Mouse (Mus musculus) T-cell, adult 66 days (primary cell): ENCODE measurements around the gene Olfr486. TPM values are rescaled to one million over a fixed set of nuclear protein-coding genes. Genes with fewer than 3 reads are reported as not detected.

Source experiments
- total RNA-seq, 2 experiments: library from RNA; stranded (reverse); gene quantifications; 3 replicates in 1 of 2; 4 replicates in 1 of 2; pipeline ENCODE4 v1.2.4; 2023

Olfr486 gene
- total RNA-seq: not detected

DNA sequence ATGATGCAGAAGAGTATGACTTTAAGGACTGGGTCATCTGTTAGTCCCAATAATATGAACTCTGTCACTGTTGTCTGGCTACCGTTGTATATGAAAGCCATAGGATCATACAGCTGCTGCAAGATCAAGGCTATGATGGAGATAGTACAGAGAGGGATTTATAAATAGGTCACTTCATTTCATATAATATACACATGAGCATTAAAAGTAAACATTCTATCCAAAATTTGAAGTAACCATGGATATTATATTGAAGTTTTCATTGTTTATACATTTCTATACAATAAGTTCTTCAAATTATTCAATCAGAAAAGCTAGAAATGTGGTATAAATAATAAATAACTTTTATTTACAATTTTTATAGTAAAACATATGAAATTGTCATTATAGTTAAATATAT lies at the start of gene Olfr486:
Gene Olfr486, minus strand, starts transcription at position 101 of the 400 bp plus-strand sequence.

DNA sequence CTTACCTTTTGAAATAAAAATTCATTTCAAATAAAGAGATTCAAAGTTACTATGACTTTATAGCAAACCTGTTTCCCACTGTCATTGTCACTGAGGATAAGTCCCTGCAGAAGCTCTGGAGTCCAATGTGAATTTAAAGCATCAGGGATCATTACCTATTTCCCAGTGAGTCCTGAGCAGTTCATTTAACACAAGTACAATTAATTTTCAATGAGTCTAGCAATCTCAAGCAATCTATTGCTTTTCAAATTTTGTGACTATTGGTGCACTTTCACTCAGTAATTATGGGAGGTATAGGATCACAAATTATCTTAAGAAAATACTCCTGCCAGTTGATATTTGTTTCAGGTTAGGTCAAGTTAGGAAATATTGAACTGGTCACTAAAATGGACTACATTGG lies 42.0 kb upstream of the Olfr486 start, which contains the start of gene Olfr487:
Gene Olfr487, minus strand, starts transcription at position 101 of the 400 bp plus-strand sequence.

DNA sequence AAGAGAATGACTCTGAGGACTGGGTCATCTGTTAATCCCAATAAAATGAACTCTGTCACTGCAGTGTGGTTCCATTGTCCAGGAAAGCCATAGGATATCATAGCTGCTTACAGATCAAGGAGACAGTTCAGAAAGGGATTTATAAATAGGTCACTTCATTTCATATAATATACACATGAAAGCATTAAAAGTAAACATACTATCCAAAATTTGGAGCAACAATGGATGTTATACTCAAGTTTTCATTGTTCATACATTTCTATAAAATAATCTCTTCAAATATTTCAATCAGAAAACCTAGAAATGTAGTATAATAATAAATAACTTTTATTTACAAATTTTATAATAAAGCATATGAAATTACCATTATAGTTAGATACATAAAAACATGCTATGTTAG lies 12.8 kb downstream of the Olfr486 start, which contains the start of gene Olfr485:
Gene Olfr485, minus strand, starts transcription at position 101 of the 400 bp plus-strand sequence.

DNA sequence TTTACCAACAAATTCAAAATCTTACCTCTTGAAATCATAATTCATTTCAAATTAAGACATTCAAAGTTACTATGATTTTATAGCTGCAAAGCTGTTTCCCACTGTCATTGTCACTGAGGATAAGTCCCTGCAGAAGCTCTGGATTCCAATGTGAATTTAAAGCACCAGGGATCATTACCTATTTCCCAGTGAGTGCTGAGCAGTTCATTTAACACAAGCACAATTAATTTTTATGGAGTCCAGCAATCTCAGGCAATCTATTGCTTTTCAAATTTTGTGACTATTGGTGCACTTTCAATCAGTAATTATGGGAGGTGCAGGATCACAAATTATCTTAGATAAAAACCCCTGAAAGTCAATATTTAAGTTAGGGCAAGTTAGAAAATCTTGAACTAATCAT lies 45.2 kb downstream of the Olfr486 start, which contains the start of gene Olfr484:
Gene Olfr484, minus strand, starts transcription at position 101 of the 400 bp plus-strand sequence.

Other genes starting within 250 kb of the Olfr486 start
- not detected for gene Olfr473, start 242.3 kb downstream of the Olfr486 start, total RNA-seq
- gene Olfr474, start 218.1 kb downstream of the Olfr486 start, total RNA-seq: not detected
- gene Olfr476, start 207.9 kb downstream of the Olfr486 start, total RNA-seq: not detected
- not detected for gene Olfr477, start 186.0 kb downstream of the Olfr486 start, total RNA-seq
- not detected for gene Olfr478, start 138.8 kb downstream of the Olfr486 start, total RNA-seq
- gene Olfr479, start 122.0 kb downstream of the Olfr486 start, total RNA-seq: not detected
- not detected for gene Olfr480, start 105.4 kb downstream of the Olfr486 start, total RNA-seq
- not detected for gene Olfr481, start 92.9 kb downstream of the Olfr486 start, total RNA-seq
- gene Olfr482, start 75.2 kb downstream of the Olfr486 start, total RNA-seq: 1 to 10 TPM; 1.8 to 2.3 TPM
- not detected for gene Olfr483, start 71.9 kb downstream of the Olfr486 start, total RNA-seq
- gene Olfr484, start 45.3 kb downstream of the Olfr486 start, total RNA-seq: not detected
- not detected for gene Olfr485, start 12.9 kb downstream of the Olfr486 start, total RNA-seq
- not detected for gene Olfr487, start 41.9 kb upstream of the Olfr486 start, total RNA-seq
- not detected for gene Olfr488, start 85.6 kb upstream of the Olfr486 start, total RNA-seq
- gene Olfr490, start 116.2 kb upstream of the Olfr486 start, total RNA-seq: not detected
- not detected for gene Olfr491, start 140.7 kb upstream of the Olfr486 start, total RNA-seq
- gene Olfr492, start 150.9 kb upstream of the Olfr486 start, total RNA-seq: not detected
- gene Olfr493, start 174.2 kb upstream of the Olfr486 start, total RNA-seq: not detected
- not detected for gene Olfr494, start 192.6 kb upstream of the Olfr486 start, total RNA-seq
- gene Olfr495, start 220.4 kb upstream of the Olfr486 start, total RNA-seq: not detected
- not detected for gene Olfr497, start 247.7 kb upstream of the Olfr486 start, total RNA-seq